Mouse (Mus musculus) monocyte, adult 2 months (primary cell): Measurements from ENCODE around the gene Gm49405.
"Not testable (repeated sequence)": the region's sequence is repeated elsewhere in the genome, so short reads cannot be mapped to it uniquely, and the experiment has no call there.

Source experiments
- DNase-seq, 2 experiments: peaks; one replicate each; pipeline ENCODE4 v3.0.0; 2022; ENCODE audit warnings: low spot score in 2 of 2, low read depth in 1 of 2

Gm49405 gene

DNA sequence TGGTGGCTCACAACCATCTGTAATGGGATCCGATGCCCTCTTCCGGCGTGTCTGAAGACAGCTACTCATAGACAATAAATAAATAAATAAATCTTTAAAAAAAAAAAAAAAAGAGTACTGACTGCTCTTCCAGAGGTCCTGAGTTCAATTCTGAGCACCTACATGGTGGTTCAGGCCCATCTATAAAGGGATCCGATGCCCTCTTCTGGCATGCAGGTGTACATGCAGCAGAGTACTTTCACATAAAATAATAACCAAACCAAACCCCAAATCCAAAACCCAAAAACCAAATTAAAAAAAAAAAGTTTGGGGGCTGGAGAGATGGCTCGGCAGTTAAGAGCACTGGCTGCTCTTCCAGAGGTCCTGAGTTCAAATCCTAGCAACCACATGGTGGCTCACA is 48.6 kb downstream of the Gm49405 start:
- not testable (repeated sequence) for DNase-seq

DNA sequence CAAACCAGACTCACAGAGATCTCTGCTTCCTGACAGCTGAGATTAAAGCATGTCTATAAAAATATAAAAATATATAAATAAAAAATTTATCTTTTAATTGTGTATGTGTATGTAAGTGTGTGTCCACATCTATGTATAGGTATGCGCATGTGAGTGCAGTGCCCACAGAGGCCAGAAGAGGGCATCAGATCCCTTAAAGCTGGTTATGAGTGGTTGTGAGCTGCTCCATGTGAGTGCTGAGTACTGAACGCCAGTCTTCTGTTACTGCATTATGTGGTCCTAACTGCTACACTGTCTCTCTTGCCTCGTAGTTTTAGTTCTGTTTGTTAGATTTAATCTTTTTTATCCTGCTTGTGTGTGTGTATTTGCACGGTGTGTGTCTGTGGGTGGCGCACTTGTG is 50.6 kb downstream of the Gm49405 start:
- DNase-seq: no peak

DNA sequence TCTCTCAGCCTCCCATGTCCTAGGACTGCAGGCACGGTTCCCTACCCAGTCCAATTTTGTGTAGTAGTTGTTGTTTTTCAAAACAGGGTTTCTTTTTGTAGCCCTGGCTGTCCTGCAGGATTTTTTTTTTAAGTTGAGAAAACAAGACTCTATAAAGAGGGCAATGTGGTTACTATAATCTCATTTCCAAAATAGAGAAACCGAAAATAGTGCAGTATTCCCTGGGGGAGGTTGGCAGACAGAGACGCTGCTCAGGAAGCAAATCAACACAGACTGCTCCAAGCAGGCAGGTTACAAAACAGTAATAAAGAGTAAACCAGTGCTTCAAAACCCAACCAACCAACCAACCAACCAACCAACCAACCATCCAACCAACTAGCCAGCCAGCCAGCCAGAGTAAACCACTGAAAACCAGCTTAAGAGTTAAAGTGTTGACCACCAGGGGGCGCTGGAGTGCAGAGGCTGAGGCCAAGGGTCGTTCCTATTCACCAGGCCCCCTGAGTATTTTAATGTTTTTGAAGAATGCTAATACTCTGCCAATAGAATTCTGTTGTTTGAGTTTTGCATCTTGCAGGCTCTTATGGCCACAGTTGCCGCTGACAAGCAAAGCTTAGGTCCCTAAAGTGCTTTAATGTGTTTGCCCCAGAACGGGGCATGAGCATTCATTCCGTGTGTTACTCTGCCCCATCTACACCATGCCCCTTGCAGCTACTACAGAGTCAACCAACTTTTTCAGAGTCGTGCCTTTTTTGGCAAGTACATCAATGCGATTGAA is 51.5 kb downstream of the Gm49405 start:
- DNase-seq: no peak

DNA sequence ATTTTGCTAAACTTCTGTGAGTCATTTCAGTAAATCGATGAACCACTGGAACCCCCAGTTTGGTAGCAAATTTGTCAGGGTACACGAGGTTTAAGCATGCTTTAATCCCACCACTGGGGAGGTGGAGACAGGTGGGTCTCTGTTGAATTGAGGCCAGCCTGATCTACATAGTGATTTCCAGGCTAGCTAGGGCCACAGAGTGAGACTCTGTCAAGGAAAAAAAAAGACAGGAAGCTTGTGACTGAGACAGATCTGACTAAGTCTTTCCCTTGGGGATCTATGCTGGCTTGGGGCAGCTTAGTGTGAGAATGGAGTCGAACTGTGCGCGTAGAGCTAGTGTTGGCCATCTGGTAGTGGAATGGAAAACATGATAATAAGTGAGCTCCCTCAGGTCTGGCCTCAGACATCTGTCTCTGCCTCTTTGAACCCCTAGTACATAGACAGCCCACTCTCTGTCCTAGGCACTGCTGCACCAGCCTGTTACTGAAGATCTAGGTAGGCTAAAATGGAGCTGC is 52.1 kb downstream of the Gm49405 start:
- no peak for DNase-seq

DNA sequence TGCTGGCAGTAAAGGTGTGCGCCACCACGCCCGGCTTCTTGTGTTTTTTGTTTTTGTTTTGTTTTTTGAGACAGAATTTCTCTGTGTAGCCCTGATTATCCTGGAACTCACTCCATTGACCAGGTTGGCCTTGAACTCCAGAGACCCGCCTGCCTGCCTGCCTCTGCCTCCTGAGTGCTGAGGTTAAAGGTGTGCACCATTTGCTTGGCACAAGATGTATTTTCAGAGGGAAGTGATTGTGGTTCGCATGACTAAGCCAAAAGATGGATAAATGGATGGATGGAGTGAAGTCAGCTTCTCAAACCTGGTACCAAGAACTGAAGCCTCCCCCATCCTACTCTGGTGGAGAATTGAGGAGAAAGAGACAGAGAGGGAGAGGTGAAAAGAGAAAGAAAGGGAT is 54.2 kb downstream of the Gm49405 start:
- no peak for DNase-seq
